Mouse (Mus musculus): Measurements from ENCODE around the gene Vmn2r73. TPM values are rescaled to one million over a fixed set of nuclear protein-coding genes. Genes with fewer than 3 reads are reported as not detected.

Gene Vmn2r73
- polyA plus RNA-seq (2012; ENCODE audit: low replicate concordance), result not detected in 2 replicates

DNA sequence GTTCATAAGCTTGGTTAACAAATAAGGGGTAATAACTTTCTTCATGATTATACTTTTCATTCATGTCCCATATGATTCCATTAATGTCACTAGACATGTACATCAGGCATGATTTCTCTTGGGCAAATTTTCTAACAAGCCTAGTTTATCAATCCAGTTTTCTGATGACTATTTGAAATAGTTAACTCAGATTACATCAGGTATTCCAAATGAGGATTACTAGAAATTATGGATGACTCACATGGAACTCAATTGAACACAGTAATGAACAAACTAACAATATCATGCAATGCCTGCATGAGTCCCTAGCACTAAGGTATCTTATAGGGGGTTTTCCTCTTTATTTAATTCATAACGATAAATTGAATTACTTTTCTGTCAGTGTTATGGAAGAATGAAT is at the start of gene Vmn2r73:
TSS of gene Vmn2r73 (minus strand) at position 101 of the 400 bp plus-strand sequence.

Other genes with a start within 250 kb of the Vmn2r73 start
- not detected in 2 replicates for gene Vmn2r72, start 121.2 kb downstream of the Vmn2r73 start, polyA plus RNA-seq (2012; ENCODE audit: low replicate concordance)
- gene Vmn2r74, start 85.4 kb upstream of the Vmn2r73 start, polyA plus RNA-seq (2012; ENCODE audit: low replicate concordance), result not detected in 2 replicates

Measured in hematopoietic multipotent progenitor cell, adult 10-12 weeks (in vitro differentiated cells).